Mouse (Mus musculus): Measurements from ENCODE around the gene Ttc28.
"Not testable (repeated sequence)": the region's sequence is repeated elsewhere in the genome, so short reads cannot be mapped to it uniquely, and the experiment has no call there.

Gene Ttc28

GRCm38 (mm10) chr5:110879584-110880374, at the start of gene Ttc28:
Gene Ttc28, plus strand, starts transcription at chr5:110879803.
- DNase-seq (ENCODE audit: low spot score in 2 of 2): peak; percentile 79 to 91

- DNase-seq (ENCODE audit: low spot score in 2 of 2): no peak
These were observed 48.4 kb upstream of the Ttc28 start for GRCm38 (mm10) chr5:110831036-110831720.

GRCm38 (mm10) chr5:110835959-110836358, 43.6 kb upstream of the Ttc28 start:
- DNase-seq (ENCODE audit: low spot score in 2 of 2): peak in 1 of 2 experiments; percentile 50

- DNase-seq (ENCODE audit: low spot score in 2 of 2): not testable (repeated sequence)
These were observed 41.6 kb upstream of the Ttc28 start for GRCm38 (mm10) chr5:110838016-110838415.

- no peak for DNase-seq (ENCODE audit: low spot score in 2 of 2)
These were observed 40.4 kb upstream of the Ttc28 start for GRCm38 (mm10) chr5:110839038-110839677.

GRCm38 (mm10) chr5:110839678-110840365, 39.8 kb upstream of the Ttc28 start, which contains the start of the genes Hscb and Chek2:
Gene Hscb, minus strand, starts transcription at chr5:110839777.
Gene Chek2, plus strand, starts transcription at chr5:110839979.
- peak; percentile 92 to 97 for DNase-seq (ENCODE audit: low spot score in 2 of 2)

- peak in 1 of 2 experiments; percentile 40 for DNase-seq (ENCODE audit: low spot score in 2 of 2)
These were observed 39.1 kb upstream of the Ttc28 start for GRCm38 (mm10) chr5:110840465-110840864.

- no peak for DNase-seq (ENCODE audit: low spot score in 2 of 2)
These were observed 38.3 kb upstream of the Ttc28 start for GRCm38 (mm10) chr5:110841046-110841862.

- no peak for DNase-seq (ENCODE audit: low spot score in 2 of 2)
These were observed 26.6 kb upstream of the Ttc28 start for GRCm38 (mm10) chr5:110852990-110853389.

GRCm38 (mm10) chr5:110857091-110857490, 22.5 kb upstream of the Ttc28 start:
- no peak for DNase-seq (ENCODE audit: low spot score in 2 of 2)

- no peak for DNase-seq (ENCODE audit: low spot score in 2 of 2)
These were observed 20.5 kb upstream of the Ttc28 start for GRCm38 (mm10) chr5:110859013-110859650.

- DNase-seq (ENCODE audit: low spot score in 2 of 2): no peak
These were observed 19.2 kb upstream of the Ttc28 start for GRCm38 (mm10) chr5:110860445-110860844.

GRCm38 (mm10) chr5:110868460-110868859, 11.1 kb upstream of the Ttc28 start:
- DNase-seq (ENCODE audit: low spot score in 2 of 2): no peak

GRCm38 (mm10) chr5:110869242-110869669, 10.3 kb upstream of the Ttc28 start:
- DNase-seq (ENCODE audit: low spot score in 2 of 2): no peak

- DNase-seq (ENCODE audit: low spot score in 2 of 2): no peak
These were observed 6.4 kb upstream of the Ttc28 start for GRCm38 (mm10) chr5:110873160-110873559.

- peak in 1 of 2 experiments; percentile 44 for DNase-seq (ENCODE audit: low spot score in 2 of 2)
These were observed 4.9 kb upstream of the Ttc28 start for GRCm38 (mm10) chr5:110874711-110875110.

- DNase-seq (ENCODE audit: low spot score in 2 of 2): no peak
These were observed 4.3 kb upstream of the Ttc28 start for GRCm38 (mm10) chr5:110875286-110875685.

GRCm38 (mm10) chr5:110877666-110878505, 1.7 kb upstream of the Ttc28 start:
- DNase-seq (ENCODE audit: low spot score in 2 of 2): no peak

- not testable (repeated sequence) for DNase-seq (ENCODE audit: low spot score in 2 of 2)
These were observed 1.1 kb upstream of the Ttc28 start for GRCm38 (mm10) chr5:110878526-110878925.

Data from cerebellum, postnatal 4 days (tissue).